ENCODE assay signal across 24 mouse cellular contexts in genomic region chr9:84047436-84047835, GRCm38 (mm10).
DNase-seq lines count a peak whose midpoint lies in the region; ATAC-seq and TF ChIP-seq lines count a peak whose summit lies in the region.
"Had no signal": no experiment of that assay in that cellular context is flagged by ENCODE, and none has a peak within 500 bp of the region (broad histone marks: within the 10 kb centered on the region; RNA-seq: fewer than 3 reads in every experiment).

No protein-coding gene starts in this region.

- H3K36me3 ChIP-seq in heart, embryonic 13.5 days, result no peaks in the 10 kb centered on the region
- H3K36me3 ChIP-seq in heart, postnatal 0 days (replicated peaks; ENCODE audit: control insufficient read depth, insufficient read depth, low read length), result no peaks in the 10 kb centered on the region
- H3K36me3 ChIP-seq in heart, embryonic 11.5 days (ENCODE audit: control insufficient read depth, insufficient read depth, low read length), result no peaks in the 10 kb centered on the region
- H3K36me3 ChIP-seq in stomach, embryonic 16.5 days (ENCODE audit: control insufficient read depth, insufficient read depth, low read length), result no peaks in the 10 kb centered on the region
- H3K36me3 ChIP-seq in kidney, embryonic 16.5 days (ENCODE audit: insufficient read depth, low read length), result no peaks in the 10 kb centered on the region
- H3K36me3 ChIP-seq: forebrain, embryonic 10.5 days; heart, embryonic 12.5 days had no signal

- H3K27ac ChIP-seq in heart, embryonic 13.5 days (replicated peaks), result peak overlapping the region; percentile 58
- peak overlapping the region; percentile 21; the same call in 1 of the 2 replicates for H3K27ac ChIP-seq in heart, postnatal 0 days (ENCODE audit: low read depth)
- no peak overlapping the region for H3K27ac ChIP-seq in heart, embryonic 11.5 days (ENCODE audit: low read depth, low read length)
- 0 out of 2 replicates have a peak overlapping the region, but pooled peaks have one; percentile 2 for H3K27ac ChIP-seq in layer of hippocampus, adult 2 months
- peak overlapping the region; percentile 3; the same call in 1 of the 2 replicates for H3K27ac ChIP-seq in stomach, embryonic 16.5 days (ENCODE audit: low read length)
- H3K27ac ChIP-seq in kidney, embryonic 16.5 days (ENCODE audit: low read length), result no peak overlapping the region
- H3K27ac ChIP-seq: forebrain, embryonic 10.5 days; forebrain, embryonic 13.5 days had no signal

- intact Hi-C loops in heart, postnatal 14 days (cut with DNase I), result no loop called here

- H3K9me3 ChIP-seq in heart, embryonic 13.5 days, result no peaks in the 10 kb centered on the region
- no peaks in the 10 kb centered on the region for H3K9me3 ChIP-seq in heart, postnatal 0 days (replicated peaks; ENCODE audit: control insufficient read depth, low read length)
- H3K9me3 ChIP-seq in heart, embryonic 11.5 days (replicated peaks; ENCODE audit: control insufficient read depth, low read length), result no peaks in the 10 kb centered on the region
- no peaks in the 10 kb centered on the region for H3K9me3 ChIP-seq in stomach, embryonic 16.5 days (replicated peaks; ENCODE audit: control insufficient read depth, low read length)
- H3K9me3 ChIP-seq in kidney, embryonic 16.5 days (ENCODE audit: low read length), result no peaks in the 10 kb centered on the region
- H3K9me3 ChIP-seq: forebrain, embryonic 10.5 days; forebrain, embryonic 13.5 days; heart, embryonic 12.5 days had no signal

- H3K9ac ChIP-seq in heart, embryonic 13.5 days, result no peak overlapping the region
- no peak overlapping the region for H3K9ac ChIP-seq in heart, postnatal 0 days (replicated peaks; ENCODE audit: low read depth, low read length)
- no peak overlapping the region for H3K9ac ChIP-seq in heart, embryonic 11.5 days (ENCODE audit: low read depth, low read length)
- no peak overlapping the region for H3K9ac ChIP-seq in stomach, embryonic 16.5 days (ENCODE audit: low read length)
- no peak overlapping the region for H3K9ac ChIP-seq in kidney, embryonic 16.5 days (replicated peaks; ENCODE audit: low read length)
- H3K9ac ChIP-seq: forebrain, embryonic 13.5 days; heart, embryonic 12.5 days had no signal

- no peak overlapping the region for H3K4me2 ChIP-seq in heart, embryonic 13.5 days
- H3K4me2 ChIP-seq in heart, postnatal 0 days (ENCODE audit: low read depth, low read length), result no peak overlapping the region
- H3K4me2 ChIP-seq in heart, embryonic 11.5 days, result no peak overlapping the region
- no peak overlapping the region for H3K4me2 ChIP-seq in stomach, embryonic 16.5 days (ENCODE audit: low read depth, low read length)
- no peak overlapping the region for H3K4me2 ChIP-seq in kidney, embryonic 16.5 days (replicated peaks; ENCODE audit: low read depth, low read length)
- H3K4me2 ChIP-seq: forebrain, embryonic 13.5 days; heart, embryonic 12.5 days had no signal

- H3K4me1 ChIP-seq in heart, embryonic 13.5 days, result peaks cover 49% of the 10 kb centered on the region
- peaks cover 7% of the 10 kb centered on the region for H3K4me1 ChIP-seq in heart, postnatal 0 days (ENCODE audit: control insufficient read depth, insufficient read depth)
- 0 out of 2 replicates have a peak, but pooled peaks cover 9% of the 10 kb centered on the region for H3K4me1 ChIP-seq in heart, embryonic 11.5 days (ENCODE audit: control insufficient read depth, insufficient read depth, low read length)
- no peaks in the 10 kb centered on the region for H3K4me1 ChIP-seq in stomach, embryonic 16.5 days (ENCODE audit: control insufficient read depth, insufficient read depth, low read length)
- no peaks in the 10 kb centered on the region for H3K4me1 ChIP-seq in kidney, embryonic 16.5 days (ENCODE audit: insufficient read depth, low read length)

- 62% methylated on average over 3 of the region's 3 CpGs for WGBS in heart, embryonic 13.5 days
- WGBS in heart, postnatal 0 days, result 70% methylated on average over 3 of the region's 3 CpGs
- 73% methylated on average over 3 of the region's 3 CpGs for WGBS in heart, embryonic 11.5 days (ENCODE audit: insufficient replicate concordance)
- WGBS in stomach, embryonic 16.5 days, result 62% methylated on average over 3 of the region's 3 CpGs
- WGBS in kidney, embryonic 16.5 days, result 80% methylated on average over 3 of the region's 3 CpGs

- no peak for ATAC-seq in heart, embryonic 13.5 days (ENCODE audit: extremely low read depth, insufficient number of reproducible peaks, low FRiP score, low TSS enrichment)
- ATAC-seq in heart, postnatal 0 days (ENCODE audit: insufficient read depth, low read depth), result no peak
- no peak for ATAC-seq in heart, embryonic 11.5 days (replicated peaks; ENCODE audit: insufficient number of reproducible peaks, low FRiP score, low TSS enrichment)
- ATAC-seq in stomach, embryonic 16.5 days (ENCODE audit: insufficient read depth, low FRiP score), result no peak
- no peak for ATAC-seq in kidney, embryonic 16.5 days (ENCODE audit: low FRiP score, low TSS enrichment)
- ATAC-seq: activated CD4-positive, CD25-positive, alpha-beta regulatory T cell, adult 4 months; forebrain, embryonic 13.5 days; forebrain, embryonic 16.5 days; hindbrain, embryonic 16.5 days; inflammation-experienced regulatory T-cells, adult 6 months; intestine, embryonic 16.5 days had no signal

- H3K4me3 ChIP-seq in heart, embryonic 13.5 days, result no peak overlapping the region
- H3K4me3 ChIP-seq in heart, postnatal 0 days (ENCODE audit: low read depth, low read length), result no peak overlapping the region
- H3K4me3 ChIP-seq in heart, embryonic 11.5 days (ENCODE audit: low read depth, low read length), result no peak overlapping the region
- H3K4me3 ChIP-seq in layer of hippocampus, adult 2 months, result no peak overlapping the region
- no peak overlapping the region for H3K4me3 ChIP-seq in stomach, embryonic 16.5 days (replicated peaks; ENCODE audit: low read length)
- no peak overlapping the region for H3K4me3 ChIP-seq in kidney, embryonic 16.5 days (ENCODE audit: low read length)
- H3K4me3 ChIP-seq: forebrain, embryonic 10.5 days; forebrain, embryonic 13.5 days; heart, embryonic 12.5 days had no signal

- no peak for DNase-seq in heart, postnatal 14 days
- DNase-seq in heart, postnatal 0 days (ENCODE audit: low spot score), result no peak
- DNase-seq in layer of hippocampus, adult 2 months (ENCODE audit: low spot score in 2 of 2), result no peak
- DNase-seq in layer of hippocampus, adult 8-10 months (ENCODE audit: low spot score in 2 of 2), result no peak
- DNase-seq: adrenal gland, postnatal 10 days; adrenal gland, postnatal 36 days; cerebellum, adult 18-20 months; cerebellum, adult 9-10 months; cerebellum, postnatal 14 days; gastrocnemius, postnatal 10 days; gastrocnemius, postnatal 36 days; heart, postnatal 36 days had no signal

- TF ChIP-seq CTCF in heart, postnatal 0 days (IDR thresholded peaks at IDR 0.05; ENCODE audit: low read depth), result no peak
- TF ChIP-seq CTCF in layer of hippocampus, adult 2 months (conservative IDR thresholded peaks at IDR 0.05), result no peak

- TF ChIP-seq EP300 in heart, postnatal 0 days (IDR thresholded peaks at IDR 0.05; ENCODE audit: low read depth), result no peak

- no peaks in the 10 kb centered on the region for H3K27me3 ChIP-seq in heart, embryonic 13.5 days (replicated peaks)
- H3K27me3 ChIP-seq in heart, postnatal 0 days (ENCODE audit: control insufficient read depth, insufficient read depth, low read length), result no peaks in the 10 kb centered on the region
- H3K27me3 ChIP-seq in heart, embryonic 11.5 days (ENCODE audit: control insufficient read depth, insufficient read depth, low read length), result no peaks in the 10 kb centered on the region
- H3K27me3 ChIP-seq in stomach, embryonic 16.5 days (ENCODE audit: control insufficient read depth, insufficient read depth, low read length), result no peaks in the 10 kb centered on the region
- H3K27me3 ChIP-seq in kidney, embryonic 16.5 days (ENCODE audit: insufficient read depth, low read length), result no peaks in the 10 kb centered on the region
- H3K27me3 ChIP-seq: forebrain, embryonic 13.5 days; heart, embryonic 12.5 days had no signal

Comparison
In these comparisons a context has a peak if more than half of its experiments do, and no peak if none do; other contexts are left out.
1. H3K27ac ChIP-seq: peak in heart, embryonic 13.5 days (single experiment), heart, postnatal 0 days (single experiment), layer of hippocampus, adult 2 months (single experiment) and stomach, embryonic 16.5 days (single experiment); none in heart, embryonic 11.5 days (single experiment) and kidney, embryonic 16.5 days (single experiment).